Mouse (Mus musculus) retina, adult 2 months (tissue): ENCODE measurements around the gene Ccrl2.

Source experiments
- DNase-seq: peaks from one replicate; pipeline ENCODE4 v3.0.0-alpha.2; 2012; ENCODE audit warnings: low read depth, low spot score

The Ccrl2 gene

GRCm38 (mm10) chr9:111058943-111059556, 1.7 kb upstream of the Ccrl2 start:
- DNase-seq = no peak

DNA sequence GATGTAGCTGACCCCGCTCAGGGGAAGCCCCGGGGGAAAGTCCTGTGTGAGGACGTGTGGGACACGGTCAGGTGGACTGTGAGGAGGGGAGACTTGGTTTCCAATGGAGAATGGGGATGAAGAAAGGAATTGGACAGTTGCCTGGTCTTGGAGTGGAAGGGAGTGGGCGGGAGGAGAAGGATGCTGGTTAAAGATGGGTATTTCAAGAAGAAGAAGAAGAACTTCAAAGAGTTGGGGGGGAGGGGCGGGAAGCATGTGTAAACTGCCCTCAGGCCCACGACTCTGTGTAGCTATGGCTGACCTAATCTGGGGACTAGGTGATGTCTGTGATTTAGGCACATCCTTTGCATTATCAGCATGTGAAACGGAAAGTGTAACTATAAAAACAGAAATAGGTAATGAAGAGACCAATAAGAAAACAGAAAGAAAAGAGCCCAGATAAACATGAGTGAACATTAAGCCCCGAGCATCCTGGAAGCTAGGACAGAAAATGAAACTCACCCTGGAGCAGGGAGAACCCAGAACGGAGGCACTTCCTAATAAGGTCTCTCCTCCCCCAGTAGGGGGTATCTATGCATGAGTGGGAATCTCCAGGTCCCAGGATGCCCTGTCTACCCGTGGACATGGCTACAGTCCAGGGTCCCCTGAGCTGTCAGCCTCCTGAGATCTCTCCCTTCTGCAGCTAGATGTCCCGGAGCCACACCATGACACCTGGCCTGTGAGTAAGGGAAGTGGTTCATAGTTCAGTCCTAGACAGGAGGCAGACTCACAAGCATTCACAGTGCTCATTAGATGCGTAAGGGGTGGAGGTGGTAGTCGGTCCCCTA, 438 bp upstream of the Ccrl2 start:
- no peak for DNase-seq

- no peak for DNase-seq
Measured at GRCm38 (mm10) chr9:111056519-111056797, 861 bp downstream of the Ccrl2 start.

- no peak for DNase-seq
Measured at GRCm38 (mm10) chr9:111055800-111056518, 1.4 kb downstream of the Ccrl2 start.

DNA sequence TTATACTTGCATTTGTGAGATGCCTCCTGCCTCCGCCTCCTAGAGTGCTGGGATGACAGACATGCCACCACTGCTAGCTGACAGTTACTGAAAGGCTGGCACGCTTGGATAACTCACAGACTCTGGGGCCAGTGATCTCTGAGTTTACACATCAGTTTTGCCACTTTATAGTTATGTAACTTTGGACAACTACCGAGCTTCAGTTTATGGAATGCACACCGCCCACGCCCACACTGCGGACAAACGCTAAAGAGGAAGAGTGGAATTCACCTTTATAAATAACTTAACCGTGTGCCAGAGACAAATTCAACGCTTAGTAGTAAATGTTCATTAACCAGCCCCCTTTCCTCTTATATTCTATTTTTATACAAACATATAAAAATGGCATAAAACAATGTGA, 2.4 kb downstream of the Ccrl2 start:
- DNase-seq = no peak

DNA sequence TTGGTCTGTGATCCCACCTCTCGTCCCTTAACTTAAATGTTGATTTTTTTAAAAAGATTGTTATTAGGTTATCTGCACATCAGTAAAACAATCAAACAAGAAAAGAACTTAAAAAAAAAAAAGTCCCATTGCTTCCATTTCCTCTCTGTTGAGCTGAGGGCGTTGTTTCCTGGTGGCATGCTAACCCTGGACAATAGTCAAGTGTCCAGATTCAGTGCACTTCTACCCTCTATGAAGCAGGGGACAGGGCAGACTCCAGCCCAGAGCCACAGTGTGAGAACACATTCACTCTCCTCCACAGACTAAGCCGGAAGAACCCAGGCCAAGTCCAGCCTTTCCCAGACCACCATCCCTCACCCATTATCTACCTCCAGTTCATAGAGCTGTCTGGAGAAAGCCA, 8.9 kb downstream of the Ccrl2 start:
- DNase-seq = no peak

DNA sequence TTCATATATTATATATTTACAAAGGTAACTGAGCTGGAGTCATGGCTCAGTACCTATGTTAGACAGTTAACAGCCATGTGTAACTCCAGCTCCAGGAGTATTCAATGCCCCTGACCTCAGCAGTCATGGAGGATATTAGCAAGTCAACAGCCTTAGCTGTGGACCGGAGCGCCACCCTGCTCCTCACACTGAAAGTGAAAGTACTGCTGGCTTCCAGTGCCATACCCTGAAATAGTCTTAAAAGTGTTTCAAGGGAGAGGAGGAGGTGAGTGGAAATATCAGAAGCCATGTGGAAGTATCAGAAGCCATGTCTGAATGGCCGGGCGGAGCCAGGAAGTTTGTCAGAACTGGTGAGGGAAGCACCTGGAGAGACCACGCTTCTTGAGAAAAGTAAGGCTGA, 10.1 kb downstream of the Ccrl2 start:
- DNase-seq = no peak

- DNase-seq = no peak
Measured at GRCm38 (mm10) chr9:111046222-111046621, 11.1 kb downstream of the Ccrl2 start.

DNA sequence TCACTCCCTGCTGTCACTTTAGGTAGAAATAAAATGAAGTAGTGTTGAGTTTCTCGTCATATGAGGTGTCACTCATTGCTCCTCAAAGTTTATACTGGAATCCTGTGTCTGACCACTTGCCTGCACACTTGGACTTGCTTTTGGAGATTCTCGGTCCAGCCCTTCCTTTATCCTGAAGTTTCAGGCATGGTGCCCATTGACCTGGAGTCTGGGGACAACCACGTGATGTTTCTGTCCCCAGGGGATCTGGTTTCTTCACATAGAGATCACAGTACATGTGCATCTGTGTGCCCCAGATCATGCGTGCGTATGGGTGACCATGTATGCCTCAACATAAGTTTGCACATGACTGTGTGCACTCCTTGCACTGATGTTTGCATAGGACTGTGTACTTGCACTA, 15.1 kb downstream of the Ccrl2 start:
- no peak for DNase-seq

GRCm38 (mm10) chr9:111039966-111040365, 17.4 kb downstream of the Ccrl2 start:
- DNase-seq = no peak

DNA sequence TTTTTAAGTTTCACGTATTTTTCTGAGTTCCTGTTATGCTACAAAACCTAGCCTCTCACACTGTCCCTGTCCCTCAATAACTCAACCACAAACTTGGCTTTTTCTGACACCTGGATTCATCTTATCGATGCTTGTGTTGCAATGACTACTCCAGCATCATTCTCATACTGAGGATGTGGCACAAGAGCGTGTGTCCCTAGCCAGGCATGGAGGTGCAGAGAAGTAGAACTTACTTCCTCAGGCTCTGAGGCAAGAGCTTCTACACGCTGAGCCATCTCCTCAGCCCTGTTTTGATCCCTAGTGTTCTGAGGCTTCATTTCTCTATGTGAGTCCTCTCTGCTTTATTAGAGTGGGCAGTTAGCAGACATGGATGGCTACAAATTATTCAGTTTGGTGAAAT, 23.6 kb downstream of the Ccrl2 start:
- no peak for DNase-seq

DNA sequence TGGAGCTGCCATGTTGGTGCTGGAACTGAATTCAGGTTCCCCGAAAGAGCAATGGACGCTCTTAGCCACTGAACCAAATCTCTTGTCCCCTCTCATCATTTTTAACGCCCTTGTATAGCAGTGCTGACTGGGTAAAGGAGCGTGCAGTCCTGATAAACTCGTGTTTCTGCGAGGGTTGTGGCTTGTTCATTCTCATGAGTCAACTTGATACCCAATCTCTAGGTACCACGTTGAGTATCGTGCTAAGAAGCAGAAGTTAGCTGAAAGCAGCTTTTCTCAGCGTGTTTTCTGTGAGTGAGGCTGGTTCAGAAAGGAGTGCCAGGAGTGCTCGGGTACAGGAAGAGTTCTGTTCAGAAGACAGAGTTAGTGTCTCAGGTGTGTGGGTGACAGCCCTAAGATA, 30.5 kb downstream of the Ccrl2 start:
- DNase-seq = no peak

DNA sequence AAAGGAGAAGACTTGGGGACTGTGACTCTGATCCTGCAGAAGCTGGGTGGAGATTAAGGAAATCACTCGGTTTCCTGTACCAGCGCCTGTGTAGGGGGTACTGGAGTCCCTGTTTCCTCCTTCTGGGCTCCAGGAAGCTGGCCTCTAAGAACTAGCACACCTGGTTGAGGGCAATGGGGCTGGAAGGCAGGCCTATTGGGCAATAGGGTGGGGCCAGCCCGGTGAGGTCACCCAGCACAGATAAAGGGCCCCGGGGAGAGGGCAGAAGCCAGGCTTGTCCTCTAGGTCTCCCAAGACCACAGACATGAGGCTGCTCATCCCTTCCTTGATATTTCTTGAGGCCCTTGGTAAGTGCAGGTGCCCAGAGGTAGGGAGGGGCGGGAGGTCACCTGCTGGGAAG, 38.3 kb downstream of the Ccrl2 start, which contains the start of gene Ltf:
Ltf (plus strand) TSS at position 250 of the 400 bp plus-strand sequence.
- no peak for DNase-seq

DNA sequence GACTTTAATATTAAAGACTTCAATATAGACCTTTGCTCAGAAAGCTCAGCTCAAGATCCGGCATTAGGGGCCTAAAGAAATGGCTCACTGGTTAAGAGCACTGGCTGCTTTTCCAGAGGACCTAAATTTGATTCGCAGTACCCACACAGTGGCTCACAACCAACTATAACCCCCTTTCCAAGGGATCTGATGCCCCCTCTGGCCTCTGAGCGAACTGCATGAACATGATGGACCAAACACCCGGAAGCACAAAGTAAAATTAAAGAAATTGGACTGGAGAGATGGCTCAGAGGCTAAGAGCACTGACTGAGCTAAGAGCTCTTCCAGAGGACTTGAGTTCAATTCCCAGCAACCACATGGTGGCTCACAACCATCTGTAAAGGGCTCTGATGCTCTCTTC, 41.7 kb downstream of the Ccrl2 start:
- no peak for DNase-seq

GRCm38 (mm10) chr9:111012041-111012440, 45.3 kb downstream of the Ccrl2 start:
- DNase-seq = no peak

DNA sequence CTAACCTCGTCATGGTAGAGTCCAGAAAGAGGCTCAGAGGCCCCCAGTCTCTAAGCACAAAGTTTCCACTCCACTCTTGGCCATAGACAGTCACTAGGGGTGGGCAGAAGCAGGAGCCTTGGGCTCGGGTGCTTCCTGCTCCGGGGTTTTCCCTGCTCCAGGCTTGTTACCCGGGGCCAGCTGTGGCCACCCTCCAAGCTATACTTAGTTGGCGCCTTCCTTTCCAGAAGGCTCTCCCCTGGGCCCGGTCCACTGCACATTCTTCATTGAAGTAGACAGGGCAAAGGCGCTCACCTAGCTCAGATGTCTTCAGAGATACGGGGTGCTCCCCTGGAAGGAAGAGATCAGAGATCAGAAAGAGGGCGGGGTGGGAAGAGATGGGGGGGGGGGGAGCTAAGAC, 45.8 kb downstream of the Ccrl2 start:
- no peak for DNase-seq

DNA sequence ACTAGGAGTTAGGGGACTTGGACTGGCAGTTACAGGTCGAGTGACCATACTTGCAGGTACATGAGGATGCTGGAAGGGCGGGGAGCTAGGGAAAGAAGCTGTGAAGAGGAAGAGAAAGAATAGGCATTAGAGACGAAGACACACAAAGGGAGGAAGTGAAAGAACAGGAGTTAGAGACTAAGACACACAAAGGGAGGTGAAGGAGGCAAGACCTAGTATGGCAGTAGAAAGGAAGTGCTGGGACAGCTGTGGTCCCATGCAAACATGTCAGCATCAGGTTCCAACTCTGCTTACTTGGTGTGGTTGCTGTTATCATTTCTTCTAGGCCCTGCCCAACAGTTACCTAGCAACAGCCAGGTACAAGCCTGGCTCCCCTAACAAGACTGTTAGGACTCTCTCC, 47.6 kb downstream of the Ccrl2 start:
- no peak for DNase-seq

- DNase-seq = no peak
Measured at GRCm38 (mm10) chr9:111006544-111006943, 50.8 kb downstream of the Ccrl2 start.
